Mouse (Mus musculus) midbrain, embryonic 14.5 days (tissue): Measurements from ENCODE around the gene Dscaml1. TPM values are rescaled to one million over a fixed set of nuclear protein-coding genes. Genes with fewer than 3 reads are reported as not detected.

Source experiments
- ATAC-seq: fragments of 200-750 bp; cut with Nextera tagmentation; 2 replicates; pipeline ENCODE4 v1.8.0; 2017; ENCODE audit warnings: moderate number of reproducible peaks, moderate library complexity; ENCODE audit not compliant: low FRiP score, low TSS enrichment
- DNase-seq: peaks from one replicate; pipeline ENCODE4 v3.0.0-alpha.2; 2015
- H3K27ac ChIP-seq: fragments of 300-500 bp; sonication (generic); replicated peaks from 2 replicates; pipeline ENCODE4 v1.5.1; 2014; ENCODE audit warnings: mild to moderate bottlenecking, low read depth, low read length, moderate library complexity
- H3K27me3 ChIP-seq: fragments of 300-500 bp; sonication (generic); 2 replicates; pipeline ENCODE4 v1.6.1; 2014; ENCODE audit warnings: low read length, control low read depth, mixed read lengths; ENCODE audit not compliant: control insufficient read depth, insufficient read depth
- H3K36me3 ChIP-seq: fragments of 300-500 bp; sonication (generic); 2 replicates; pipeline ENCODE4 v1.6.1; 2014; ENCODE audit warnings: low read length, control low read depth; ENCODE audit not compliant: control insufficient read depth, insufficient read depth
- H3K4me1 ChIP-seq: fragments of 300-500 bp; sonication (generic); 2 replicates; pipeline ENCODE4 v1.6.1; 2014; ENCODE audit warnings: mild to moderate bottlenecking, antibody characterized with exemption, low read length, control low read depth; ENCODE audit not compliant: control insufficient read depth, insufficient read depth
- H3K4me2 ChIP-seq: fragments of 300-500 bp; sonication (generic); 2 replicates; pipeline ENCODE4 v1.6.1; 2014; ENCODE audit warnings: mild to moderate bottlenecking, low read length, moderate library complexity
- H3K4me3 ChIP-seq: fragments of 300-500 bp; sonication (generic); replicated peaks from 2 replicates; pipeline ENCODE4 v1.5.1; 2014; ENCODE audit warnings: low read depth, low read length
- H3K9ac ChIP-seq: fragments of 300-500 bp; sonication (generic); replicated peaks from 2 replicates; pipeline ENCODE4 v1.6.1; 2014; ENCODE audit warnings: mild to moderate bottlenecking, low read length, moderate library complexity
- H3K9me3 ChIP-seq: fragments of 300-500 bp; sonication (generic); 2 replicates; pipeline ENCODE4 v1.6.1; 2016; ENCODE audit warnings: low read length, control low read depth, mixed read lengths; ENCODE audit not compliant: control insufficient read depth
- WGBS: fragments of 180-500 bp; shearing (Covaris S2); extraction: QIAGEN DNeasy Blood & Tissue Kit; methylation state at CpG from one replicate; pipeline ENCODE4 v1.1.7; 2014; 5-methylcytosine and 5-hydroxymethylcytosine counted together
- polyA plus RNA-seq: library from polyadenylated mRNA; unstranded; fragments of >200 nt; fragmentation: Nextera tagmentation; extraction: Ambion mirVana; gene quantifications from 2 replicates; pipeline ENCODE4 v1.2.1, GENCODE M21; 2014

Dscaml1 gene
- polyA plus RNA-seq, 1 experiment from 2014 or later, result 14.8 TPM

DNA sequence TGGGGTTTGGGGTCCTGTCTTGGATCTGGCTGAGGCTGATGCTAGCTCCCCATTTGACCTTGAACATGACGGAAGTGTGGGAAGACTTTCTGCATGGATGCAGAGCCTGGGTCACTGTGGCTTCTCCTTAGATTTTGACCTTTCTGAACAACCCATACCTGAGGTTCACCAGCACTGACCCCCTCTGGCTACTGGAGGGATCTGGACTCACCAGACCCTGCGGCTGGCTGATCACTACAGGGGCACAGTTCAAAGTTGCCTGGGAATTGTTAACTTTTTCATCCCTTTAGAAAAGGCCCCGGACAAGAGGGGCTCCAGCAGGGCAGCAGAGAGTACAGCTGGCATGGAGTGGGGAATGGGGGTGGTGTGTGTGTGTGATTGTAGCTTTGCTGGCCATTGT is 19.6 kb upstream of the Dscaml1 start:
- ATAC-seq, result no peak
- 72% methylated on average over 3 of the region's 3 CpGs for WGBS

DNA sequence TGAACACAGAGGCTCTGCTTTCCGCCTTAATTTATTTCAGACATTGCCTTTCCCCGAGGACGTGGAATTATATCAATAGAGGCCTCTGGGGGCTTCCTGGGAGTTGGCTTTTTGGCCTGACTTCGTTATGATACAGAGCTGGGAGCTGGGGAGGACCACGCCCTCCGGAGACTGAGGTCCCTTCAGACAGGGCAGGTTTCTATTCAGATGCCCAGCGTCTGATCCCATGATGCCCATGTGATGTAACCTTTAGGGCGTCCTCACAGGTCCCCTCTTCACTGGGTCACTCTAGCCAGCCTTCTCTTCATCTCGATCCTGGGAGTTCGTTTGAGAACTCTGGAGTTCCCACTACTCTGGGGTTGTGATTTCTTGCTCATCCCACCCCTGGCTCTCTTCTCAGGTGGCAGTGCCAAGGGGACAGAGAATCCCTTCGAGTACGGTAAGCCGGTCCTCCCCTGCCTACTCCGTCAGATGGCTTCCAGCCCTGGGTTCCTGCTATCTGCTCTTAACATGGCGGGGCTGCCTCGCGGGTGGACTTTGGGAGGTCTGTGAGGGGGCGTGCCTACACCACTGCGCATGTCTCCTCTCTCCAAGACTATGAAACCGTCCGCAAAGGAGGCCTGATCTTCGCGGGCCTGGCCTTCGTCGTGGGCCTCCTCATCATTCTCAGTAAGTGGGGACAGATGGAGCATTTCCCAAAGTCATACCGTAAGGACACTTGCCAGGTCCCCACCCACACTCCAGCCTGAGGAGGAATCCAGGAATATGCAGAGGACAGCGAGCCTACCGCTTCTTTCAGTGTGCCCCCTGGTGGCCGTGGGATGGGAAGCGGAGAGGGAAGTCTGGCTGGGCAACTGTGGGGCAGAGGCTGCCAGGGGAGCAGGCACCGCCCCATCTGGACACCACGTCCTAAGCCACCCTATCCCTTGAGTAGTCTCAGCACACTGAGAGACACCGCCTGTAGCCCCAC is 18.4 kb upstream of the Dscaml1 start:
- peak; percentile 54; the same call in 1 of the 2 replicates for ATAC-seq
- peak; percentile 89 for DNase-seq
- 39% methylated on average over 33 of the region's 33 CpGs for WGBS
- H3K4me2 ChIP-seq, result peak overlapping the region; percentile 51
- peak overlapping the region; percentile 27 for H3K4me3 ChIP-seq
- H3K4me1 ChIP-seq, result peaks cover 9% of the 10 kb centered on the region
- no peaks in the 10 kb centered on the region for H3K27me3 ChIP-seq
- H3K36me3 ChIP-seq, result no peaks in the 10 kb centered on the region
- H3K27ac ChIP-seq, result 0 out of 2 replicates have a peak overlapping the region, but pooled peaks have one; percentile 22
- no peaks in the 10 kb centered on the region for H3K9me3 ChIP-seq
- H3K9ac ChIP-seq, result no peak overlapping the region; the same call in 1 of the 2 replicates

More for the DNA sequence above, 19.6 kb upstream of the Dscaml1 start:
- Histone ChIP-seq H3K27ac (no peak overlapping the region), H3K36me3 (no peaks in the 10 kb centered on the region), H3K4me3 (no peak overlapping the region), H3K9ac (no peak overlapping the region), H3K9me3 (no peaks in the 10 kb centered on the region), H3K4me2 (no peak overlapping the region), H3K4me1 (peaks cover 6% of the 10 kb centered on the region; the same call in 1 of the 2 replicates), H3K27me3 (no peaks in the 10 kb centered on the region)
- DNase-seq, result no peak

DNA sequence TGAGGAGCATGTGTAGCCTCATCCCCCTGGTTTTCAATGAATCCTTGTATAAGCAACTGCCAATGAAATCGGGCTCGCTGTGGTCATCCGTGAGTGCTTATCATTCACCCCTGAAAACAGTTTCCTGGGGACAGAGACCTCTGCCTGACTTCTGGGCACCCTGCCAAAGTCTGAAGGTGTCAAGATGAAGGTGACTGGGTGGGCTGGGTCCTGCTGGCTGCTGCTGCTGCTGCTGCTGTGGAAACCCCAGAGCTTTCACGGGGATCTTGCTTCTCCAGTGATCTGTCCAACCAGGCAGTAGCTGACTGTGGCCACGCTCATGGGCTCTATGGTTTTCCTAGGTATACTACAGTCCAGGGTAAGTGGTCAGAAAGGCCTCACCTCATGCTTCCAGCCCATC is 16.2 kb upstream of the Dscaml1 start:
- Histone ChIP-seq H3K36me3 (no peaks in the 10 kb centered on the region), H3K4me3 (no peak overlapping the region), H3K9ac (no peak overlapping the region), H3K27ac (no peak overlapping the region), H3K9me3 (no peaks in the 10 kb centered on the region), H3K4me1 (peaks cover 9% of the 10 kb centered on the region), H3K4me2 (no peak overlapping the region), H3K27me3 (no peaks in the 10 kb centered on the region)
- WGBS, result 87% methylated on average over 5 of the region's 5 CpGs
- ATAC-seq (no peak), DNase-seq (no peak)

DNA sequence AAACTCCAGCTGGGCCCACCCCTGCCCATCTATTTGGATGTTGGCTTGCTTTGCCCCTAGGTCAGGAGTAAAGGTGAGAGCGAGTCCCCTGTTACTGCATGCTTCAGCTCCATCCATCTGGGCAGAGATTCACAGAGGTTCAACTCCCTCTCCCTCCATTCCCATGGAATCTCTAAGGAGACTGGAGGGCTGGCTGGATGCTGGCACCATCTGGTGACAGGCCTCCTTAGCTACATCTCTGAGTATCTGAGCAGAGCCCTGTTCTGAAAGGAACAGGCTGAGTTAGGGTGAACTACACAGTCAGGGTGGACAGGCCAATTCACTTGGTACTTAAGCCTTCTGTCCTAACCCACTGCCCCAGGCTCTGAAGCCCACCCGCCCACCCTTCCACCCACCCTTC is 15.8 kb upstream of the Dscaml1 start:
- DNase-seq, result no peak
- H3K36me3 ChIP-seq, result no peaks in the 10 kb centered on the region
- no peak overlapping the region for H3K9ac ChIP-seq
- WGBS, result 79% methylated on average over 2 of the region's 2 CpGs
- H3K27me3 ChIP-seq, result no peaks in the 10 kb centered on the region
- no peak overlapping the region for H3K27ac ChIP-seq
- no peaks in the 10 kb centered on the region for H3K9me3 ChIP-seq
- no peak overlapping the region for H3K4me3 ChIP-seq
- H3K4me1 ChIP-seq, result peaks cover 9% of the 10 kb centered on the region
- H3K4me2 ChIP-seq, result no peak overlapping the region
- ATAC-seq, result no peak

DNA sequence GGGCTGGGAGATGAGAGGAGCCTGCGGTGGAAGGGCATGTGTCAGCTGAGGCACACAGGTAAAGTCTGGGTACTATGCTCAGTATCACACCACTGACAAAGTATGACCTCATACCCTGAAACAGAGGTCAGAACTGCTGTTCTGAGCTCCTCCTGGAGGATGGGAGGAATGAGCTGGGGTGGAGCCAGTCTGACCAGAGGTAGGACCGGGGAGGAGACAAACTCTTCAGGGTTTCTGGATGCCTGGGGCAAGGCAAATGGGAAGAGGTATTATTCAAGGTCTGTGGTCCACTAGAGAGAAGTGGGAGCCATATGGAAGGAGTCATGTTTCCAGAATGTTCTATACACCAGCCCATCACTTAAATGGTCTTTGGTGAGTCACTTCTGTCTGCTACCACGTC is 15.3 kb upstream of the Dscaml1 start:
- Histone ChIP-seq H3K9ac (no peak overlapping the region), H3K27me3 (no peaks in the 10 kb centered on the region), H3K9me3 (no peaks in the 10 kb centered on the region), H3K4me2 (no peak overlapping the region), H3K27ac (no peak overlapping the region), H3K4me1 (peaks cover 9% of the 10 kb centered on the region), H3K4me3 (no peak overlapping the region), H3K36me3 (no peaks in the 10 kb centered on the region)
- 89% methylated on average over 3 of the region's 3 CpGs for WGBS
- ATAC-seq (no peak), DNase-seq (no peak)

DNA sequence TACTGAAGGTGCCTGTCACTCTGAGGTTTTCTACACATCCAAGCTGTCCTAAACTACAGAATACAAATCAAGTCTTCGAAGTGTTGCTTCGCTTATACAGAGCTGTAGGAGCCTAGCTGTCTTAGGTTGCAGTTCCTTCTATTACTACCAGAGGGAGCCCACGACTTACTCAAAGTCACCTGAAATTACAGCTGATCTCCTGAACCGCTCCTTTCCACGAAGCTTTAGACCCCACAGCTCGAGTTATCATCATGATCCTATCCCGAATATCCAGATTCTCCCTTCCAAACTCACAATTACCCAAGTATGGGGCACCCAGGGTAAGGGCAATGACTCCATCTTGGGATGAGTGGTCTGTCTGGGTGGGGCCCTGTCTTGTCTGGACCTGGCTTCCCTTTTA is 14.6 kb upstream of the Dscaml1 start:
- 22% methylated on average over 7 of the region's 7 CpGs for WGBS
- DNase-seq (peak; percentile 92), ATAC-seq (peak; percentile 37; the same call in 1 of the 2 replicates)
- no peaks in the 10 kb centered on the region for H3K27me3 ChIP-seq
- H3K4me3 ChIP-seq, result no peak overlapping the region
- H3K9me3 ChIP-seq, result no peaks in the 10 kb centered on the region
- H3K9ac ChIP-seq, result no peak overlapping the region
- H3K4me2 ChIP-seq, result peak overlapping the region; percentile 29
- no peaks in the 10 kb centered on the region for H3K36me3 ChIP-seq
- H3K4me1 ChIP-seq, result peaks cover 9% of the 10 kb centered on the region
- no peak overlapping the region for H3K27ac ChIP-seq

DNA sequence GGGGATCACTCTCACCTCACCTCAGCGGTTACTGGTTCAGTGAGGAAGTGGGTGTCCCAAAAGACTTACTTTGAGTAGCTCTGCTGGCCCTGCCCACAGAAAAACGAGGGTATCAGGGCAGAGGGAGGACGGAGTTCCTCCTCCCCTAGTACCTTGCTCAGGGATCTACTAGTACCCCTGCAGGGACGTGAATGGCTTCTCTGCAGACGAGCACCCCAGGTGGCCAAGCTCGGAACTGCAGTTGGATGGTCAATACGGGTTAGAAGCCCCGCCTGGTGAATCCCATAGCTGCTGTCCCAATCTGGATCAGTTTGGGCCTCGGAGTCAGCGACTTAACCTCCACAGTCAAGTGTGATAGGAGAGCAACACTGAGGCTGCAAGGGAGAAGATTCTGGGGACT is 14.1 kb upstream of the Dscaml1 start:
- no peak overlapping the region for H3K27ac ChIP-seq
- H3K4me2 ChIP-seq, result peak overlapping the region; percentile 29
- 4% methylated on average over 10 of the region's 10 CpGs for WGBS
- H3K27me3 ChIP-seq, result no peaks in the 10 kb centered on the region
- DNase-seq, result peak; percentile 93
- peaks cover 9% of the 10 kb centered on the region for H3K4me1 ChIP-seq
- H3K36me3 ChIP-seq, result no peaks in the 10 kb centered on the region
- peak; percentile 32; the same call in 1 of the 2 replicates for ATAC-seq
- no peak overlapping the region for H3K4me3 ChIP-seq
- no peaks in the 10 kb centered on the region for H3K9me3 ChIP-seq
- H3K9ac ChIP-seq, result no peak overlapping the region

DNA sequence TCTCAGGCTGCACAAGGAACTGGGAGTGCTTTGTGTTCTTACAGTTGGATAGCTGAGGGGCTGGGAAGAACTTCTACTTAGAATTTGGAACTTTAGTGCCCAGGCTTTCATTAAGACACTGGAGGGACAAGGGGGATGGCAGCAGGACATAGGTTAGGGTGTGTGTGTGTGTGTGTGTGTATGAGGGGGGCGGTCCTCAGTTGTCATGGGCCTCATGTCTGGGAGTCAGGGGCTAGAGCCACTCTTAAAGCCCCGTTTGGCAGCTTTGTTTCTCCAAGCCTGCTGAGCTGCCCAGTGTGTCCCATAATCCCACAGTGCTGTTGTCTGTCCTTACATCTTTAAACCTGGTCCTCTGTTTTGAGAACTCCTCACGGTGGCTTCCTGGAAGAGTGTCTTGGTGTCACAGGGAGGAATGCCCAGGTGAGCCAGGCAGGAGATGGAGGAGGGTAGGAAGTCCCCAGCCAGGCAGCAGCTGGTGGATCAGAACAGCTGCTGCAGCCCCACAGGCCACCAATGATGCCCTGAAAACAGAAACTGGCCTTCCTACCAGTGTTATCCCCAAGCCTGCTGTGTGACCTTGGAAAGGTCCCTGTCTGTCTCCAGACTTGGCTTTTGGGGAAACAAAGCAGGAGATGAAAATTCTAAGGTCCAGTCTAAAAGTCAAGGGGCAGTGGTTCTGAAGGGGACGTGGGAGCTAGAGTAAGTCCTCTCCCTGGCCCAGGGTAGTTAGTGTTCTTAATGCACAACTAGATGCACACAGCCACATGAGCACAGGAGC is 13.5 kb upstream of the Dscaml1 start:
- Histone ChIP-seq H3K27me3 (no peaks in the 10 kb centered on the region), H3K27ac (no peak overlapping the region), H3K9ac (no peak overlapping the region), H3K36me3 (no peaks in the 10 kb centered on the region), H3K9me3 (no peaks in the 10 kb centered on the region), H3K4me1 (peaks cover 9% of the 10 kb centered on the region), H3K4me3 (no peak overlapping the region), H3K4me2 (no peak overlapping the region)
- DNase-seq (no peak), ATAC-seq (no peak)
- WGBS, result 72% methylated on average over 4 of the region's 4 CpGs
